Mouse (Mus musculus): ENCODE measurements at regions not wholly inside any gene's neighbourhood (a gene's known extent, or its start where the extent isn't known, plus 50 kb on each side); places are given as distances from the start of the nearest gene placed in this dataset.

DNA sequence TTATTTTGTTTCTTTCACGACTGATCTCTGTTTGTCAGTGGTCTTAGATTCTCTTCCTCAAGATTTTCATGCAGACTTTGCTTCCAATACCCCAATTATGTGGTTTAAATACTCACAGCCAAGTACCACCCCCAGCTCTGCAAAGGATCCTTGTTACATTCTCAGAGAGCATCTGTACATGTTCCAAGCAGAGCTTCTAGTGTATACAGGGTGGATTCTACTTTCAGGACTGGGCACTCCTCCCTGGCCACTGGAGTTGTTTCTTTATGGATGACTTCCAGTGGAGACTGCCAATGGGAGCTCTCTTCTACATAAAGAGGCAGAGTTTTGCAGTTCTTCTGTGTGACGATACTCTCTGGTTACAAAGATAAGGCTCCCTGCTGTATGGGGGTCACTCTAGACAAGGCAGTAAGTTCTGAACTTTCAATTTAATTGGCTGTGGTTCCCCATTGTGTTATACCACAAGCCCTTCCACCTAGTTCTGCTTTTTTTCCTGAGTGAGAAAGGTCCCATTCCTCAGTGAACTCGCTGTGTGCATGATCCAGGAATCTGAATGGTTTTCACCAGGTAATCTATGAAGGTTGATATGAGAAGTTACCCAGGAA, 240.4 kb upstream of the Kcnj16 start:
- 37% methylated on average over 3 of the region's 3 CpGs for WGBS (ENCODE audit: insufficient replicate concordance)
- H3K36me3 ChIP-seq, result no peaks in the 10 kb centered on the region
- peak; percentile 58; the same call in 1 of the 2 replicates for ATAC-seq

DNA sequence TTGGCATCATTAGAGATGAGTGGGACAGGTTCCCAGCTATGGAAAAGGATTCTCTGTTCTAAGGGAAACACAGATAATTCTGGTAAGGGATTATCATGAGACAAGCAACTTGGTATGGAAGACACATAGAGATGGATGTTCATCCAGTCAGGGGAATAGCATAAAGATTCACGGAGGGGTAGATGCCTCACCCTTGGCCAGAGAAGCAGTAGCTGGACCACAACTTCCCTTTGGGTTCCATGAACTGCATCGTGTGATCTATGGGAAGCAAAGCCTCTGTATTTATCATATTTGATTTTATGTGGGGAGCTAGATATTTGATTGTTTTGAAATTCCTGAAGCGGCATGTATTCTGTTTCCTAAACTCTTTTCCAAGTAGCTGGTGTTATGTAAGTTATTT, 236.3 kb upstream of the Kcnj16 start:
- H3K4me2 ChIP-seq, result no peak overlapping the region
- no peak overlapping the region for H3K27ac ChIP-seq
- no peaks in the 10 kb centered on the region for H3K36me3 ChIP-seq
- H3K27me3 ChIP-seq (replicated peaks), result no peaks in the 10 kb centered on the region
- no peaks in the 10 kb centered on the region for H3K9me3 ChIP-seq (replicated peaks)
- WGBS (ENCODE audit: insufficient replicate concordance), result 46% methylated on average over 3 of the region's 3 CpGs
- 0 out of 2 replicates have a peak, but pooled peaks cover 3% of the 10 kb centered on the region for H3K4me1 ChIP-seq
- no peak overlapping the region for H3K4me3 ChIP-seq
- no peak for ATAC-seq
- no peak overlapping the region for H3K9ac ChIP-seq

More for the DNA sequence above, 240.4 kb upstream of the Kcnj16 start:
- Histone ChIP-seq H3K4me1 (0 out of 2 replicates have a peak, but pooled peaks cover 3% of the 10 kb centered on the region), H3K9ac (no peak overlapping the region), H3K4me3 (no peak overlapping the region), H3K9me3 (replicated peaks) (no peaks in the 10 kb centered on the region), H3K27ac (no peak overlapping the region), H3K27me3 (replicated peaks) (no peaks in the 10 kb centered on the region), H3K4me2 (no peak overlapping the region)

DNA sequence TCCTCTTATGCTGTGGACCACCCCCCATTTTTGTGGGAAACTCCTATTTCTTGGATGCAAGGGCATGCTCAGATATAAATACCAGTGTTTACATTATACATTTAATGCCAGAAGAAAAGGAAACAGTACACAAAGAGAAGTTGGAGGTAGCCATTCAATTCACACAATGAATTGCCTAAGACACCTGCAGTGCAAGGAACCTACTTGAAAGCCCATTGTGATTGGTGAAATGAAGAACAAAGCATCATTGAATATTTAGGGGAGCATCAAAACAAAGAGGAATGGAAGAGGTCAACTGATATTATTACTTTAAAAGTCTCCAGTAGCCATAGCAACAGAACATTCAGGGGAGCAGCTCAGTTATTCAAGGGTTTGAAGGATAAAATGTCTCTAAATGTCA, 193.7 kb upstream of the Kcnj16 start:
- no peak overlapping the region for H3K9ac ChIP-seq
- H3K9me3 ChIP-seq (replicated peaks), result no peaks in the 10 kb centered on the region
- H3K27ac ChIP-seq, result no peak overlapping the region
- H3K27me3 ChIP-seq (replicated peaks), result no peaks in the 10 kb centered on the region
- no peak overlapping the region for H3K4me2 ChIP-seq
- H3K36me3 ChIP-seq, result no peaks in the 10 kb centered on the region
- no peak for ATAC-seq
- H3K4me1 ChIP-seq, result no peaks in the 10 kb centered on the region
- H3K4me3 ChIP-seq, result no peak overlapping the region

DNA sequence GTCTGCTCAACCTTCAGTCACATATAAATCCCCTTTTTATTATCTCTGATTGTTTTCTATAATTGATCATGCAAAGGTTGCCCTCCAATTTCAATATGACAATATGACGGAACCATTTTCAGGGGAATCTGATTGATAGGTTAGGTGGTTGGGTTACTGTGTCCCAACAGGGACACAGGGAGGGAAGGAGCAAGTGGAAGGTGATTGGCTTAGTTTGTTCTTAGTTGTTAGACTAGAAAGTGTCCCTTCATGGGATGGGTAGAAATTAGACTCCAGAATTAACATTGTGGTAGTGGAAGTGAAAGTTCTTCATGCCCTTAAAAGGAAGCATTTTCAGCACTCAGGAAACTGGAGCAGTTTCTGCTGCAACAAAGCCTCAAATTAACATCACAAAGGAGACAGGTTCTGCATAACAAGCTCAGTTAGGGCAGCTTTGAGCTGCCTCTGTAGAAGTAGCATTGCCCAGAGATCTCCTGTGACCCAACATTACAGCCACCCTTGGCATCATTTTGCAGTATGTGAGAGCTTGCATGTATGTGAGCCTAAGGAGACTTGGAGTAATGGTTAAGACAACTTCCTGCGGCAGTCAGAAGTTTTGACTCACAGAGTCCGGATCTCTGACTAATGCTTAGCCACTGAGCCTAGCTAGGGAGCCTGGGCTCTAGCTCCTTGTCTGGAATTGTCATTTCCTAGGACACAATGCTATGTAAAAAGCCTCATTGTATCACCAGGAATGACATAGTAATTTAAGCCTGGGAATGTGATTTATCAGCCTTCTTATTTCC, 186.1 kb upstream of the Kcnj16 start:
- no peak overlapping the region for H3K27ac ChIP-seq
- no peaks in the 10 kb centered on the region for H3K4me1 ChIP-seq
- H3K9ac ChIP-seq, result no peak overlapping the region
- no peaks in the 10 kb centered on the region for H3K36me3 ChIP-seq
- no peaks in the 10 kb centered on the region for H3K9me3 ChIP-seq (replicated peaks)
- no peak for ATAC-seq
- no peaks in the 10 kb centered on the region for H3K27me3 ChIP-seq (replicated peaks)
- H3K4me2 ChIP-seq, result no peak overlapping the region
- 50% methylated on average over 3 of the region's 3 CpGs for WGBS (ENCODE audit: insufficient replicate concordance)
- H3K4me3 ChIP-seq, result no peak overlapping the region

DNA sequence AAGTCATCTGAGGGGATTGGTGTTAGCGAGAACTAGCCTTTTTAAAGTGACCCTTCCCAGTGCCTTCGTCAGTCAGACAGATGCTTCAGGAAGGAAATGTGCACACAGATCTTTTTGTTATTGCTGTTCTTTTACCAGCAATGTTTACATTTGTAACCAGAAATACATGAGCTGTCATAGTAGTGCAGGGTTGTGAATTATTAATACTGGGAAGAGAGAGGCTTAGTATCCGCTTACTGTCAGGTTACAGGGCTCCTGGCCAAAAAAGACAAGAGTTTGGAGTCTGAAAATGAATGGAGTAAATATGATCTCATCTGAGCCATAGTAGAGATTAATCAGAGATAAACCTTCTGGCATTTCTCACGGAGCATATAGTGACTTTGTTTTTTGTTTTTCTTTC, 178.3 kb upstream of the Kcnj16 start:
- Histone ChIP-seq H3K4me2 (no peak overlapping the region), H3K9me3 (replicated peaks) (no peaks in the 10 kb centered on the region), H3K4me3 (no peak overlapping the region), H3K27me3 (replicated peaks) (no peaks in the 10 kb centered on the region), H3K36me3 (no peaks in the 10 kb centered on the region), H3K27ac (no peak overlapping the region), H3K9ac (no peak overlapping the region), H3K4me1 (no peaks in the 10 kb centered on the region)
- ATAC-seq, result no peak
- 63% methylated on average over 4 of the region's 4 CpGs for WGBS (ENCODE audit: insufficient replicate concordance)

DNA sequence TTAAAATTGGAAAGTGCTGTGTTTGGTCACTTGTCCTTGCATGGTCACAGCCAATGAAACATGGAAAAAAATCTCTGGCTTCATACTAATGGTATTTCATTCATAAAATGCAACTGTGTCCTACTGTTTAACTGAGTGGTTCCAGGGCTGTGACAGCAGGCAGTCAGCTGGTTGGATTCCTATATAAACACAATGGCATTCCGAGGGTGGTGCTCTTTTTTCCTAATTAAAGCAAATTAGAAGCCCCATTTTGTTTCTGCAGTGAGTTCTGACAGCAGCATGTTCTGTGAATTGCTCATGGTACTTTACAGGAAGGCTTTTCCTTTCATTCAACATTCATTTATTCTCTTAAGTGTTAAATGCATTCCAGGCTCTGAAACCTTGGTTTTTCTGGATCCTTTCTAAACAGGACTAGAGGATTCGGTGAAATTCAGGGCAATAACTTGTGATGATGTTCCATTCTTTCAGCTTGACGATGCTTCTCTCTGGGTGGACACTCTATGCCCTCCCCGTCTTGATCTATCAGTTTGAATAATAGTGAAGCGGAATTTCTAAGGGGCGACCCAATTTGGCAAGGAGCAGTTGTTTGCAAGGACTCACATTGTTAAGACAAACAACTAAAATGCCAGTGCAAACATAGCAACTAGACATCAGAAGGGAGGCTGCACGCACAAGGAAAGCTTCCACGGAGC, 167.8 kb upstream of the Kcnj16 start:
- Histone ChIP-seq H3K27me3 (replicated peaks) (no peaks in the 10 kb centered on the region), H3K4me1 (no peaks in the 10 kb centered on the region), H3K4me2 (no peak overlapping the region), H3K27ac (no peak overlapping the region), H3K4me3 (no peak overlapping the region), H3K9me3 (replicated peaks) (no peaks in the 10 kb centered on the region), H3K36me3 (no peaks in the 10 kb centered on the region), H3K9ac (no peak overlapping the region)
- 68% methylated on average over 8 of the region's 8 CpGs for WGBS (ENCODE audit: insufficient replicate concordance)
- no peak for ATAC-seq

DNA sequence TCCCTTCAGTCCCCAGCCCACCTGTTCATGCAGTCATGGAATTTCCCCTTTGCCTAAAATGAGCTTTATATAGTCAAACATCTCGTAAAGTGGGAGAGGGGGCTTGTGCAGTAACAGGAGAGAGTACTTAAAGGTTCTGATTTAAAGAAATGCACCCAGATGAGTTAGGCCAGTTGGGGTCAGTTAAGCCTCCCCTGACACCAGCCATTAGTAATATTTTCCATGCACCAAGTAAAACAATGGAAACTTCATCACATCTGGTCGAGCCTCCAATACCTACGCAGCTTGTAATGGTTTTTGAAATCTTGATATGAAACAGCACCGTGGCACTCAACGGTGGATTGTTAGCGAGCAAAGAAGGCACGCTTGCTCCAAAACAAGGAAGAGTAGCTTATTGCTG, 165.8 kb upstream of the Kcnj16 start:
- no peak overlapping the region for H3K9ac ChIP-seq
- no peaks in the 10 kb centered on the region for H3K4me1 ChIP-seq
- H3K27me3 ChIP-seq (replicated peaks), result no peaks in the 10 kb centered on the region
- no peaks in the 10 kb centered on the region for H3K36me3 ChIP-seq
- H3K9me3 ChIP-seq (replicated peaks), result no peaks in the 10 kb centered on the region
- no peak for ATAC-seq
- H3K27ac ChIP-seq, result no peak overlapping the region
- H3K4me2 ChIP-seq, result no peak overlapping the region
- no peak overlapping the region for H3K4me3 ChIP-seq
- WGBS (ENCODE audit: insufficient replicate concordance), result 74% methylated on average over 7 of the region's 7 CpGs

DNA sequence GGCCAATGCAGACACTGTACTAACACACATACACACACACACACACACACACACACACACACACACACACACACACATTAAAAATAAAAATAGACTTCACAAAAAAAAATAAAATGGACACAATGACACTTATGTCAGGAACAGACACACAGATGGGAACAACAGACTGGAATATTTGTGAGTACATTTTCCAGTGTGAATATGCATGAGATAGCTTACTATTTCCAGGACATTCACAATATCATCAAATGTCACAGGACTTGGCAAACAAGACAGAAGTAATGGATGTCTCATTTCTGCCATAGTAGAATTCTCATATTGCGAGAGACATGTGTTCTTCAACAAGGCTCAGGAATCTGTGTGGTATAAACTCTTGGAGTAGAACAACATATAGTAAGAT, 163.8 kb upstream of the Kcnj16 start:
- Histone ChIP-seq H3K27ac (no peak overlapping the region), H3K27me3 (replicated peaks) (no peaks in the 10 kb centered on the region), H3K9me3 (replicated peaks) (no peaks in the 10 kb centered on the region), H3K4me1 (no peaks in the 10 kb centered on the region), H3K4me2 (no peak overlapping the region), H3K9ac (no peak overlapping the region), H3K4me3 (no peak overlapping the region), H3K36me3 (no peaks in the 10 kb centered on the region)
- 87% methylated on average over 1 of the region's 1 CpGs for WGBS (ENCODE audit: insufficient replicate concordance)
- no peak for ATAC-seq

DNA sequence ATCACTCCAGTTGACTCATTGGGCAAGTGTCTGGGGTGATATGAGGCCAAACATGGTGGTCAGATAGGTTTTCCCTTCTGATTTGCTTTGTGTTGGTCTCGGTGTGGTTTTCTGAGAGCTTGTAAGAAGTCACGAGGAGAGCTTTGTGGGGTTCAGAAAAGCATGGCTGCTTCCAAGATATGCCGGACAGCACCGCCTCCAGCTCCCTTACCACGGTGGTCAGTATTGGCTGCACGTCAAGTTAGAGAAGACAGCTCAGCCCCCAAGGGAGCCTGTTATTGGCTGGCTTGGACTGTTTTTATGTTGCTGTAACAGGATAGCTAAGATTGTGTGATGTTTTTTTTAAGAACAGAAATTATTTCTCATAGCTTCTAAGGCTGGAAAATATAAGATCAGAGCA, 154.7 kb upstream of the Kcnj16 start:
- Histone ChIP-seq H3K4me1 (no peaks in the 10 kb centered on the region), H3K36me3 (no peaks in the 10 kb centered on the region), H3K4me3 (no peak overlapping the region), H3K9ac (no peak overlapping the region), H3K9me3 (replicated peaks) (no peaks in the 10 kb centered on the region), H3K4me2 (no peak overlapping the region), H3K27me3 (replicated peaks) (no peaks in the 10 kb centered on the region), H3K27ac (no peak overlapping the region)
- no peak for ATAC-seq
- WGBS (ENCODE audit: insufficient replicate concordance), result 77% methylated on average over 6 of the region's 6 CpGs

DNA sequence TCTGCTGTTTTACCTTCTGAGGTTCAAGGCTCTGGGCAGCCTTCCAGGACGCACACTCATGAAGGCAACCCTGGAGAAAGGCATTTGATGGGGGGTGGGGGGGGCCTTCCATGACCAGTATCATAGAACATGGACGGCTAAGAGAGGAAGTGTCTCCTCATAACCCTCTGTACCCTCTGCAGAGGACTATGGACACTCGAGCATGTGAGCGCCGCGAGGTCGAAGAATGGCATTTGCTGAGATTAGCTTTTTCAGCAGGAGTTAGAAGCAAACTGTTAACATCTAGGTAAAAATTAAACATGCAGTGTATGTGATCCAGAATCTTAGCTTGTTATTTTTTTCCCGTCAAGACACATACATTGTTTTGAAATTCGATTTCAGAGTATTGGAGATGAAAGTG, 153.1 kb upstream of the Kcnj16 start:
- Histone ChIP-seq H3K36me3 (no peaks in the 10 kb centered on the region), H3K4me3 (no peak overlapping the region), H3K27me3 (replicated peaks) (no peaks in the 10 kb centered on the region), H3K9ac (no peak overlapping the region), H3K9me3 (replicated peaks) (no peaks in the 10 kb centered on the region), H3K27ac (no peak overlapping the region), H3K4me2 (no peak overlapping the region), H3K4me1 (no peaks in the 10 kb centered on the region)
- WGBS (ENCODE audit: insufficient replicate concordance), result 77% methylated on average over 9 of the region's 9 CpGs
- ATAC-seq, result no peak

DNA sequence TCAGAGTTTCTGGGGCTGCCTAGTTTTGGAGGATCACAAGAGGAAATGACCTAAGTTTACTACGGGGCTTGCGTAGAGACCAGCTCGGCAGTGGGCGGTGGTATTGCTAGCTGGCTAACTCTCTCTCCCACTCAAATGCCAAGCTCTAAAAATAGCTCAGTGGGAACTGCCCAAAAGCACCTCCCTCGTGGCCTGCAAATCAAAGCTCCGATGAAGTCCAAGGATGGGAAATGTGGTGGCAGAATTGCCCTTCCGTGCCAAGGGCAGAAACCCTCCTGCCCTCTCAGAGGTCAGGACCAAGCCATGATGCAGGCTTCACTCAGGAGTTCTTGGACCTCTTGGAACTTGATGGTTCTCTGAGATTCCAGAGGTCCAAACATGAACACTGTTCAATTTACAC, 152.6 kb upstream of the Kcnj16 start:
- 61% methylated on average over 7 of the region's 7 CpGs for WGBS (ENCODE audit: insufficient replicate concordance)
- no peak for ATAC-seq
- no peak overlapping the region for H3K4me2 ChIP-seq
- no peak overlapping the region for H3K4me3 ChIP-seq
- H3K4me1 ChIP-seq, result no peaks in the 10 kb centered on the region
- H3K27me3 ChIP-seq (replicated peaks), result no peaks in the 10 kb centered on the region
- no peak overlapping the region for H3K9ac ChIP-seq
- no peaks in the 10 kb centered on the region for H3K9me3 ChIP-seq (replicated peaks)
- no peak overlapping the region for H3K27ac ChIP-seq
- no peaks in the 10 kb centered on the region for H3K36me3 ChIP-seq

DNA sequence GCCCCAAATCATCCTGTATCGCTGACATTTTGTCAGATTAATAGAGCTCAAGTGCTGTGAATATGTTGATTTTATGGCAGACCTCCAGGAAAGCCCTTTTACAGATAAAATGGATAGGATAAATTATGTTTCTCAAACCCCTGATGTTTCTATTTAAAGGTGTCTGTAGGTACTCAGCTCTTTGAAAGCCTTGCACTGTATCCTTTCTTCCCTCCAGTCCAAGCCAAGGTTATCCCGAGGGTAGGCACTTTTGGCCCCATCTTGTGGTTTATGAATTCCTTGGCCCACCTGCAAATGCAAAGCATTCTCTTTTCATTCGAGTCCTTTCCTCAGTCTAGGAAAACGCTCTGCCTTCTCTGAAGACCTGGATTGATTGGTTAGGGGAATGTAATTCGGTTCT, 139.2 kb upstream of the Kcnj16 start:
- 59% methylated on average over 5 of the region's 5 CpGs for WGBS (ENCODE audit: insufficient replicate concordance)

More for the DNA sequence above, 139.2 kb upstream of the Kcnj16 start:
- Histone ChIP-seq H3K4me2 (no peak overlapping the region), H3K4me3 (no peak overlapping the region), H3K4me1 (no peaks in the 10 kb centered on the region), H3K27ac (no peak overlapping the region), H3K9me3 (replicated peaks) (no peaks in the 10 kb centered on the region), H3K9ac (no peak overlapping the region), H3K36me3 (no peaks in the 10 kb centered on the region), H3K27me3 (replicated peaks) (no peaks in the 10 kb centered on the region)
- no peak for ATAC-seq
